Mouse (Mus musculus): ENCODE measurements around the gene Runx2.

DNA sequence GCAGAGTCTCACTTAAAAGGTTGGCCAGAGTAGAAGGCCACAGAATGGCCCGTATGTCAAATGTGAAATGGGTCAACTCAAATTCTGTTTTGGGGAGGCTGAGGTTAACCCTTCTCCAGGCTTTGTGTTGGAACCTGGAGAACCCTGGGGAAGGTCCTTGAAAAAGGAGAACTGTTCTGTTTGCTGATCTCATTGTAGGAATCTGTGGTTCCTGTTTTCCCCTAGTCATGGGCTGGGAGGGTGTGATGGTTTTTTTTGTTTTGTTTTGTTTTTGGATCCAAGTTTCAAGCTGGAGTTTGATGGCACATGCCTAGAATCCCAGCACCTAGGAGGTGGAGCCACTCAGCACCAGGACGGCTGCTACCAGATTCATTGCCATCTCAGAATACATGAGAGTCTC lies 31.5 kb downstream of the Runx2 start:
- TF ChIP-seq EP300 (IDR thresholded peaks at IDR 0.05; ENCODE audit: low read depth) (no peak), CTCF (IDR thresholded peaks at IDR 0.05; ENCODE audit: low read depth) (no peak)
